Mouse (Mus musculus) ES-Bruce4 (cell line): ENCODE results near the gene Tmem30a.

Experiments used
- CTCF ChIP-seq: IDR thresholded peaks from one replicate; pipeline ENCODE4 v1.8.1; 2011; ENCODE audit warnings: low read depth, low read length
- EP300 ChIP-seq: IDR thresholded peaks from 2 replicates; pipeline ENCODE4 v1.6.1; 2011; ENCODE audit warnings: low read depth, low read length; ENCODE audit not compliant: insufficient read depth
- POLR2A ChIP-seq: IDR thresholded peaks from one replicate; pipeline ENCODE4 v1.8.1; 2011; ENCODE audit warnings: low read length; ENCODE audit not compliant: insufficient read depth

- no peak for TF ChIP-seq EP300
- no peak for TF ChIP-seq CTCF
- TF ChIP-seq POLR2A: no peak
Measured at GRCm38 (mm10) chr9:79796461-79797135, 3.3 kb upstream of the Tmem30a start.
